Mouse (Mus musculus) mouse embryonic stem cell (cell line): ENCODE measurements around the gene Ulk2.
"Not testable (repeated sequence)": the region's sequence is repeated elsewhere in the genome, so short reads cannot be mapped to it uniquely, and the experiment has no call there.

Source experiments
- in situ Hi-C, 2 experiments: fragments of 300-500 bp; cut with MboI; formaldehyde crosslinking; loops; 1 replicate in 1 of 2; 3 replicates in 1 of 2; pipeline ENCODE4 v1.14.3; 2019 to 2020; ENCODE audit warnings: low sequenced_read_pairs in 2 of 2, low pct_unique_long_range_greater_than_20kb in 1 of 2, mixed read lengths in 1 of 2; ENCODE audit not compliant: unreplicated experiment in 1 of 2

Ulk2 gene

DNA sequence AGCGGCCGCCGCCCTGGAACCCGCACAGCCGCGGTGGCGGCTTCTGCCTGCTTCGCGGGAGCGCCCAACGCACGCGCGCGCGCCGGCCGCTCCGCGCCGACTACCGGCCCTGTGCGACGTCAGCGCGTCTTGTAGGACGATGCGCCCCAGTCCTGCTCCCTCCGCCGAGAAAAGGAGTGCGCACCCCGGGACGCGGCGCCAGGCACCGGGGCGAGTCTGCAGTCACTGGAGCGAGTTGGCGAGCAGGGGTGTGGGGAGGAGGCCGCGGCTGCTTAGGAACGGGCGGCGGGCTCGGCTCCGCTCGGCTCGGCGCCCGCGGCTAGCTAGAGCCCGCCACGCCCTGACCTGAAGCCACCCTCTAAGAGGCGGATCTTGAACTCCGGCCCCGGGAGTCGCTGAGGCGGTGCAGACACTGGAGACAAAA, at the start of gene Ulk2:
Gene Ulk2, minus strand, starts transcription at position 86 of the 424 bp plus-strand sequence.
- in situ Hi-C loops, result loop anchor here in 1 of 2 experiments (10.0 kb wide), 1 partner anchor 70 kb away; no protein-coding TSS in a partner anchor

DNA sequence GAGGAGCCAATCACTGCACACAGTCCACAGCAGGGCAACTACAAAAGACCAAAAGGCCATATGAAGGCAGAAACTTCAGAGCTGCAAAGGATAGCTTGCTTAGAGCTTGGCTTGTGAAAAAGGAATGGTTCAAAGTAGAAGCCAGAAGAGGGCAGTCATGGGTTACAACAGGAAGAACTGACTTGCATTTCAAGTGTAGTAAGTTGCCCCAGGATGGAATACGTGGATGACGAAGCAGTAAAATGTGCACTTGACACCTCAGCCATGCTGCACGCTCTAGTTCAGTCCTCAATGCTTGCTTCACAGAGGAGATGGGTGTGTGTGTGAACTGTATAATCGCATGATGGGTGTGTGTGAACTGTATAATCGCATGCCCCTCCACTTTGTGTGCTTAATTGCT, 27.3 kb upstream of the Ulk2 start:
- in situ Hi-C loops, result no loop called here

- in situ Hi-C loops, result no loop called here
Observed at GRCm38 (mm10) chr11:61879921-61880320, 25.0 kb upstream of the Ulk2 start.

DNA sequence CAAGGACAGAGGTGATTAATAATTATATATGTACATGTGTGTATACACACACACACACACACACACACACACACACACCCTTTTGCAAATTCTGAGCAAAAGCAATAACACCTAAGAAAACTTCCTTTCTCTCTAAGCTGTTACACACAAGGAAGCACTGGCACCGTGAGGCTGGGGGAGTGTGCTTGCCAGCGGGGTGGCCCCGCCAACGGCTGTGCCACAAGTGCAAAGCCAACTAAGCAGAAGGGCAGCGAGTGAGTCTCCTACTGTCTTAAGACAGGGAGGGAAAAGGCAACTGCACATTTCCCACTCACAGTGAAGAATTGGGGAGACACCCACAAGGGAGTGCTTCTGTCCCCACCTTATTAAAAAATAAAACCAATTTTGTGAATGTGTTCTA, 17.0 kb upstream of the Ulk2 start:
- in situ Hi-C loops, result no loop called here

DNA sequence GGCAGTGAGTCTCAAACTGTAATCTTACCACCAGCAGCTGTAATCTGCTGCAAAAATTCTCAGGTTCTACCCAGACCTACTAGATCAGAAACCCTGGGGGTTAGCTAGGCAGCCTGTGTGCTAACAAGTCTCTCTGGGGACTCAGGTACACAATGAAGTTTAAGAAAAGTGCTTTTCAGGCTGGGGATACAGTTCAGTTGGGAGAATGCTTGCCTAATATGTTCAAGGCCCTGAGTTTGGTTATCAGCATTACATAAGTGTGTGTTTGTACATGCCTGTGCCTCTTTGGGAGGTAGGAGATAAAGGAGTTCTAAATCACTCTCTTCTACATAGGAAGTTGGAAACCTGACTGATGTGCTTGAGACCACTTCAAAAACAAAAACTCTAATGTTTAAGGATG, 12.0 kb upstream of the Ulk2 start:
- in situ Hi-C loops, result no loop called here

DNA sequence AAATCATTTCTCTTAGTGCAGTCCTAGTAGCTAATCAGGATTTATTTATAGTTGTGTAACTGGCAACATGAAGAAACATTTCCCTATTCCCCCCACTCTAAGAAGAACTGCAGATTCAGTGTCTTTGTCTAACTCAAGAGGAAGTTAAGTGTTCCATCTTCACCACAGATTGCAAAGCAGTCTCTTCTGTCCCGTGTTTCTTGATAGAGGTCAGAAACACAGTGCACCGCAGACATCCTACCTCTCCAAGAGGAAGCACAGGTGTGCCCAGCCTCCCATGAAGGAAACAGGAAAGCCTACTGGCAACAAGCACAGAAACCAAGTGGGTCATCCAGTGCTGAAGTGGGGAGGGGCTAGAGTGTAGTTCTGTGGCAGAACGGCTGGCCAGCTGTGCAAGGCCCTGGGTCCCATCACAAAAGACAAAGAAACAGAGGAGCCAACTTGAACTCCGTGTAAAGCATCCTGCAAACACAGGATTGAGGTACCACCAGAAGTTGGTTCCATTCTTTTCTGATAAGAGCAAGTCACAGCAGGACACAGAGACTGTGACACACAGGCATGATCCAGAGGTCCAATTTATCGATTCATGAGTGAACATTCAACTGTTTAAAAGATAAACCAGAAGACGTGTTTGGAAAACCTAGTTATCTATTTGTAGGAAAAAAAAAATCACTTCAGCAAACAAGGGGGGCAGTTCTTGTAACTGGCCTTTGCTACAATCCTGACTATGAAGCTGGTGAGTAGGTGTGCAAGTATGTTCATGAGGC, 7.1 kb upstream of the Ulk2 start:
- in situ Hi-C loops, result no loop called here

GRCm38 (mm10) chr11:61859316-61859715, 4.4 kb upstream of the Ulk2 start:
- in situ Hi-C loops, result loop anchor here in 1 of 2 experiments (10.0 kb wide), 1 partner anchor 65 kb away; no protein-coding TSS in a partner anchor

DNA sequence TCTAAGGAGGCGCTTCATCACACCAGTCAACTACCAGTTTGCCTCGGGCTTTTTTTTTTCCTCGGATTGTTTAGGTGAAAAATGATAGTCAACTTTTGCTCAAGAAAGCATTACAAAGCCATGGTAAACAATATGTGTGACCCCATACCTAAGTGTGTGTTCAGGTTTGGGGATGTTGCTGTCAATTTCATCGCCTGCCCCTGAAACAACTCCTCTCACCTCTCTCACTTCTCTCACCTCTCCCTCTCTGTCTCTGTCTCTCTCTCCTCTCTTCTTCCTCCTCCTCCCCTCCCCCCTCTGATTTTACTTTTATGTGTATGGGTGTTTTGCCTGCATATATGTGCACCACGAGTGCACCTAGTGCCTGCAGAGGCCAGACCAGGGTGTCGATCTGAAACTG, 666 bp upstream of the Ulk2 start:
- in situ Hi-C loops, result loop anchor here in 1 of 2 experiments (10.0 kb wide), 1 partner anchor 69 kb away; no protein-coding TSS in a partner anchor

GRCm38 (mm10) chr11:61854211-61854987, 474 bp downstream of the Ulk2 start:
- in situ Hi-C loops, result loop anchor here in 1 of 2 experiments (10.0 kb wide), 1 partner anchor 70 kb away; no protein-coding TSS in a partner anchor

GRCm38 (mm10) chr11:61853659-61854058, 1.2 kb downstream of the Ulk2 start:
- in situ Hi-C loops, result loop anchor here in 1 of 2 experiments (10.0 kb wide), 1 partner anchor 71 kb away; no protein-coding TSS in a partner anchor

- in situ Hi-C loops, result loop anchor here in 1 of 2 experiments (10.0 kb wide), 1 partner anchor 72 kb away; no protein-coding TSS in a partner anchor
Observed at GRCm38 (mm10) chr11:61852916-61853315, 2.0 kb downstream of the Ulk2 start.

- in situ Hi-C loops, result loop anchor here in 1 of 2 experiments (10.0 kb wide), 1 partner anchor 74 kb away; no protein-coding TSS in a partner anchor
Observed at GRCm38 (mm10) chr11:61851195-61851594, 3.7 kb downstream of the Ulk2 start.

GRCm38 (mm10) chr11:61840663-61841062, 14.2 kb downstream of the Ulk2 start:
- in situ Hi-C loops, result not testable (repeated sequence)

DNA sequence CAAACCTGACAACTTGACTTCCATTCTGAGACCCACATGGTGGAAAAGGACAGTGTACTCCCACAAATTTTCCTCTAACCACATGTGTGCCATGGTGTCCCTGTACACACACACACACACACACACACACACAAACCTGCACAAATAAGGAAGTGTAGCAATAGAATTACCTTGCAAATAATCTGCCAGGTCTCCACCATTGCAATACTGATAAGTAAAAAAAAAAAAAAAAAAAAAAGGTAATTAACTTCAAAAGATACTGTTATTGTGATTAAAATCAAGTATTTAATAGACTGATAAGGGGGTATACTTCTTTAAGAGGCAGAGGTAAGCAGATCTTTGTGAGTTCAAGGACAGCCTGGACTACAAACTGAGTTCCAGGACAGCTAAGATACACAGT, 14.9 kb downstream of the Ulk2 start:
- in situ Hi-C loops, result no loop called here

GRCm38 (mm10) chr11:61839182-61839581, 15.7 kb downstream of the Ulk2 start:
- in situ Hi-C loops, result no loop called here

GRCm38 (mm10) chr11:61809793-61810192, 45.1 kb downstream of the Ulk2 start:
- in situ Hi-C loops, result no loop called here

- in situ Hi-C loops, result no loop called here
Observed at GRCm38 (mm10) chr11:61808551-61809117, 46.2 kb downstream of the Ulk2 start.

GRCm38 (mm10) chr11:61793441-61793840, 61.4 kb downstream of the Ulk2 start:
- in situ Hi-C loops, result no loop called here

DNA sequence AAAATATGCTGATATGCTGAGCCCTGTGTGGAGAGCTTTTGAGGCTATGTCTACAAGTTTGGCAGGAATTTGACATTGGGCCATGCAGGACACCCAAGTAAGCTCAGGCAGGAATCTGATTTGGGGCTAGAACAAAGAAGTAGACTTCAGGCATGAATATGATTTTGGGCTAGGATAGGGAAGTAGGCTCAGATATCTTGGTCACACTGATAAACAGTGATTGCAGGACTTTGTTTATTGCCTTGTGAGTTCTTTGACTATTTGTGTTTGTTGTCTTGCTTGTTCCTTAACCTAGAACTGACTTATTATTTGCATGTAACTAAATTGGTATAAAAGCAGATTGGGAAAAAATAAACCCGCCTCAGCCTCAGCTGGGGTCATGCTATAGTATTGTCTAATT, 66.3 kb downstream of the Ulk2 start:
- in situ Hi-C loops, result no loop called here
